Mouse (Mus musculus): ENCODE measurements around the gene Igflr1.

The Igflr1 gene

GRCm38 (mm10) chr7:30613529-30614112, 48.4 kb downstream of the Igflr1 start:
- no peak for DNase-seq (ENCODE audit: extremely low read depth, low read depth)

DNA sequence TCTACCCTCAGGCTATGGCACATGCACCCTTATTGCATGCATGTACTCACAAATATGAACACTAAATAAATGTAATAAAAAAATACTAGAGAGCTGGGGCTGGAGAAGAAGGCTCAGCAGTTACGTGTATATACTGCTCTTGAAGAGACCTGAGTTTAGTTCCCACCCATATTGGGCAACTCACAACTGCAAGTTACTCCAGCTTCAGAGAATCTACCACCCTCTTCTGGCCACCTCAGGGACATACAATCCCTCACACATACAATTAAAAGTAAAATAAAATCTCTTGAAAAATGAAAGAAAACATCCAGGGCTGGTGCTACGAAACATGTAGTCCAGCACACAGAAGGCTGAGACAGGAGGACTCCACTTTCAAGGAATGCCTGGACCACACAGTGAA, 49.2 kb downstream of the Igflr1 start:
- DNase-seq (ENCODE audit: extremely low read depth, low read depth), result peak; percentile 50

DNA sequence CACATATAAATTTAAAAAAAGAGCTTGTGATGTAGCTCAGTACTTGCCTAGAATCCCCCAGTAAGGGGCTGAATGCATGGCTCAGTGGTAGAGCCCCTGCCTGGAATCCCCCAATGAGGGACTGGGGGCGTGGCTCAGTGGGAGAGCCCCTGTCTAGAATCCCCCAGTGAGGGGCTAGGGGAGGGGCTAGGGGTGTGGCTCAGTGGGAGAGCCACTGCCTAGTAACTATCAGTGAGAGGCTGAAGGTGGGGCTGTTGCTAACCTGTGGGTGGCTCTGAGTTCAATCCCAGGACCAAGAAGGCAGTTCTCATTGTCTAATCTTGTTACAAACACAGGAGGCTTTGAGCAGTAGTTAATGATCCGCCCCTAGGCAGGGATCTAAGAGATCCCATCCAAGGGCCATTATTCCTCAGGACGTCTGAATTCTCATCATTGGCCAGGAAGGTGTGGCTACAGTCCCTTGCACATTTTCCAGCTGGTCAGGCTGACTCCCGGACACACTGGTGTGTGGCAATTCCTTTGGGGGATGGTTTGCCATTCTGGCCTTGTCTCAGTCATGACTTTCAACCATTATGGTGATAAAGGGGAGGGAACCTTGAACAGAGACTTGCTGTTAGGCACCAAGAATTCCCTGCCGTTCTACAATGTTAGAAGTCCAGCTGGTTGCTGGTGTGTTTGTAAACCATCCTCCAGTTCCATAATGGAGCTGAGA, 50.0 kb downstream of the Igflr1 start:
- DNase-seq (ENCODE audit: extremely low read depth, low read depth), result no peak

Measured in MEL-GATA-1-ER (cell line).